Mouse (Mus musculus) MN1 (cell line): ENCODE measurements around the gene Gm10413.
"Not testable (repeated sequence)": the region's sequence is repeated elsewhere in the genome, so short reads cannot be mapped to it uniquely, and the experiment has no call there.

Experiments used
- DNase-seq: peaks from one replicate; pipeline ENCODE4 v3.0.0-alpha.2; 2016; ENCODE audit warnings: low spot score

Gene Gm10413

DNA sequence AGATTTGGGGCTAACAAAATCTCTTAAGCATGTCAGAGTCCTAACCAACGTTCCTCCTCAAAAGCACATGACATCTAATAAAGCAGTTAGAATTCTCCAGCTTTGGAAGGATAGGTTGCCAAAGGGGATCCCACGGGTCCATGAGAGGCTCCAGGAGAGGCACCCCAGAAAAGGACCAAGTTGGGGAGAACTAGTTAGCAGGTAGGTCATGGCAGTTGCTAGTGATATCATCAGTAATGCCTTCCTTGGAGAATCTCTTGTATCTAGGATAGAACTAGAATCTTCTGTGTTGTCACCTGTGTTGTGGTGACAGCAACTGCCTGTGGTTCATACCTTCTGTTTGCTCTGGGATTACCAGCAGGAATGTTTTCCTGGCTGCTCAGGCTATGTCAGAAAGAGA is at the start of gene Gm10413:
TSS of gene Gm10413 (plus strand) at position 301 of the 400 bp plus-strand sequence.
- not testable (repeated sequence) for DNase-seq

DNA sequence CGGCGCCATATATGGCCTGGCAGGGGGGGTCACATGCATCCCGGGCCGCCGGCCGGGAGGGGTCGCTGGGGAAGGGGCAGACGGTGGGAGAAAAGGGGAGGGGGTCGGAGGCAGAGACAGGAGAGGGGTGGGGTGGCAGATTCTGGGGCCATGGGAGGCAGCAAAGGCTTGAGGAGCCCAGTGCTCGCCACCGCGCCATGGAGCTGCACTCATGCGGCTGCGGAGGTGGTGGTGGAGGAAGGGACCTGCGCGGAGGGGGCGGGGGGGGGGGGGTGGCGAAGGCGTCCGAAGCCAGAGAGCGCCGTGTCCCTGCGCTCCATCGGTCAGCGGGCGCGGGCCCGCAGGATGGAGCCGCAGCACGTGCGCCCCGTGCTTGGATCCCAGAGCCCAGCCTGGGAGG is 17.4 kb downstream of the Gm10413 start, which contains the start of gene Gm10409:
TSS of gene Gm10409 (plus strand) at position 301 of the 400 bp plus-strand sequence.
- DNase-seq = not testable (repeated sequence)

DNA sequence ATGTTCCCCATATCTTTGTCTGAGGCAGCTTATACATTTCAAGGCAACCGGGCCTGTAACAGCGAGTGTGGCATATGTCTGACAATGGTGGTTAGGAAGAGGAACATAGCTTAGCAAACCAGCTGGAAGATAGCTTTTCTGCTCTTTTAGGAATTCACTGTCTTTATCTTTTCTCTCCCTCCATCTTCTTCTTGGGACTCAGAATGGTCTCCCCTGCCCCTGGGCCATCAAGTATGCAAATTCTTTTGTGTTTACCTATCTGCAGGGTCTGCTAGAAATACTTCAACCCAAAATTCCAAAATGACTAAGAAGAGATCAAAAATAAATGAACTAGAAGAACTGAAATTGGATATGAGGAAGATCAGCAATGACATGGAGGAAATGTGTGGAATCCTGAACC is 32.9 kb downstream of the Gm10413 start, which contains the start of gene Gm3005:
TSS of gene Gm3005 (plus strand) at position 301 of the 400 bp plus-strand sequence.
- not testable (repeated sequence) for DNase-seq

DNA sequence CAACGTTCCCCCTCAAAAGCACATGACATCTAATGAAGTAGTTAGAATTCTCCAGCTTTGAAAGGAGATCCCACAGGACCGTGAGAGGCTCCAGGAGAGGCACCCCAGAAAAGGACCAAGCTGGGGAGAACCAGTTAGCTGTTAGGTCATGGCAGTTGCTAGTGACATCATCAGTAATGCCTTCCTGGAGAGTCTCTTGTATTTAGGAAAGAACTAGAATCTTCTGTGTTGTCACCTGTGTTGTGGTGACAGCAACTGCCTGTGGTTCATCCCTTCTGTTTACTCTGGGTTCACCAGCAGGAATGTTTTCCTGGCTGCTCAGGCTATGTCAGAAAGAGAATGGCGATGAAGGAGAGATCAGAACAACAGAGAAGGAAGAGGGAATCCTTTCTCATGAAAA is 54.2 kb downstream of the Gm10413 start, which contains the start of gene Gm10408:
TSS of gene Gm10408 (plus strand) at position 301 of the 400 bp plus-strand sequence.
- DNase-seq = not testable (repeated sequence)
